Mouse (Mus musculus) limb, embryonic 15.5 days (tissue): ENCODE results near the gene Defb43. TPM values are rescaled to one million over a fixed set of nuclear protein-coding genes. Genes with fewer than 3 reads are reported as not detected.
A peak's percentile ranks its signal among the peaks of the same experiment; 100 is the strongest.

Source experiments
- ATAC-seq: fragments of 200-750 bp; cut with Nextera tagmentation; 2 replicates; pipeline ENCODE4 v1.8.0; 2017; ENCODE audit warnings: low read depth, moderate TSS enrichment; ENCODE audit not compliant: insufficient number of reproducible peaks, low FRiP score, low TSS enrichment
- H3K27ac ChIP-seq: fragments of 300-500 bp; sonication (generic); 2 replicates; pipeline ENCODE4 v1.5.1; 2015; ENCODE audit warnings: moderate library complexity, mild to moderate bottlenecking, inconsistent platforms
- H3K27me3 ChIP-seq: fragments of 300-500 bp; sonication (generic); 2 replicates; pipeline ENCODE4 v1.6.1; 2015; ENCODE audit warnings: inconsistent platforms
- H3K36me3 ChIP-seq: fragments of 300-500 bp; sonication (generic); 2 replicates; pipeline ENCODE4 v1.6.1; 2015; ENCODE audit warnings: inconsistent platforms
- H3K4me1 ChIP-seq: fragments of 300-500 bp; sonication (generic); 2 replicates; pipeline ENCODE4 v1.6.1; 2015; ENCODE audit warnings: inconsistent platforms
- H3K4me2 ChIP-seq: fragments of 300-500 bp; sonication (generic); 2 replicates; pipeline ENCODE4 v1.6.1; 2015; ENCODE audit warnings: mild to moderate bottlenecking, inconsistent platforms
- H3K4me3 ChIP-seq: fragments of 300-500 bp; sonication (generic); 2 replicates; pipeline ENCODE4 v1.5.1; 2015; ENCODE audit warnings: mild to moderate bottlenecking, inconsistent platforms
- H3K9ac ChIP-seq: fragments of 300-500 bp; sonication (generic); 2 replicates; pipeline ENCODE4 v1.6.1; 2015; ENCODE audit warnings: inconsistent platforms
- H3K9me3 ChIP-seq: fragments of 300-500 bp; sonication (generic); 2 replicates; pipeline ENCODE4 v1.6.1; 2016; ENCODE audit warnings: inconsistent platforms
- WGBS: fragments of 180-500 bp; shearing (Covaris S2); methylation state at CpG from one replicate; pipeline ENCODE4 v1.1.7; 2015; 5-methylcytosine and 5-hydroxymethylcytosine counted together
- polyA plus RNA-seq: library from polyadenylated mRNA; unstranded; fragments of >200 nt; fragmentation: Nextera tagmentation; extraction: Ambion mirVana; gene quantifications from 2 replicates; pipeline ENCODE4 v1.2.1, GENCODE M21; 2015

Gene Defb43
- polyA plus RNA-seq, 1 experiment from 2014 or later, result not detected

- Histone ChIP-seq H3K9ac (no peak overlapping the region), H3K4me1 (no peaks in the 10 kb centered on the region), H3K27me3 (no peaks in the 10 kb centered on the region), H3K4me2 (no peak overlapping the region), H3K9me3 (no peaks in the 10 kb centered on the region), H3K36me3 (no peaks in the 10 kb centered on the region), H3K27ac (no peak overlapping the region), H3K4me3 (no peak overlapping the region)
- 79% methylated on average over 4 of the region's 4 CpGs for WGBS
- ATAC-seq, result no peak
Observed at GRCm38 (mm10) chr14:63013082-63013481, 1.5 kb downstream of the Defb43 start.

- H3K27me3 ChIP-seq, result no peaks in the 10 kb centered on the region
- no peak overlapping the region for H3K4me2 ChIP-seq
- ATAC-seq, result no peak
- H3K4me1 ChIP-seq, result no peaks in the 10 kb centered on the region
- H3K9me3 ChIP-seq, result no peaks in the 10 kb centered on the region
- WGBS, result 85% methylated on average over 4 of the region's 4 CpGs
- no peak overlapping the region for H3K4me3 ChIP-seq
- no peak overlapping the region for H3K9ac ChIP-seq
- H3K27ac ChIP-seq, result no peak overlapping the region
- H3K36me3 ChIP-seq, result no peaks in the 10 kb centered on the region
Observed at GRCm38 (mm10) chr14:63014667-63015066, 3.1 kb downstream of the Defb43 start.

GRCm38 (mm10) chr14:63020524-63021156 is 9.1 kb downstream of the Defb43 start:
- Histone ChIP-seq H3K4me3 (no peak overlapping the region), H3K27me3 (no peaks in the 10 kb centered on the region), H3K9ac (no peak overlapping the region), H3K9me3 (no peaks in the 10 kb centered on the region), H3K27ac (no peak overlapping the region), H3K36me3 (no peaks in the 10 kb centered on the region), H3K4me2 (no peak overlapping the region), H3K4me1 (no peaks in the 10 kb centered on the region)
- WGBS, result 54% methylated on average over 6 of the region's 6 CpGs
- ATAC-seq, result no peak

- WGBS, result 69% methylated on average over 3 of the region's 3 CpGs
- ATAC-seq, result no peak
Observed at GRCm38 (mm10) chr14:63046691-63047090, 35.1 kb downstream of the Defb43 start, which contains the start of gene Defb42. Gene Defb42 (plus strand): TSS chr14:63046991.

GRCm38 (mm10) chr14:63049910-63050370 is 38.4 kb downstream of the Defb43 start, which contains the start of gene Defb30:
Gene Defb30 (minus strand): TSS chr14:63049960.
- no peak for ATAC-seq
- Histone ChIP-seq H3K4me1 (no peaks in the 10 kb centered on the region), H3K27ac (no peak within 1 kb of the TSS), H3K9me3 (no peaks in the 10 kb centered on the region), H3K9ac (no peak within 1 kb of the TSS), H3K27me3 (no peaks in the 10 kb centered on the region), H3K36me3 (no peaks in the 10 kb centered on the region), H3K4me2 (no peak within 1 kb of the TSS), H3K4me3 (no peak within 1 kb of the TSS)
- WGBS, result 77% methylated on average over 9 of the region's 14 CpGs

More at GRCm38 (mm10) chr14:63046691-63047090, 35.1 kb downstream of the Defb43 start, which contains the start of gene Defb42:
- Histone ChIP-seq H3K4me3 (no peak within 1 kb of the TSS), H3K9ac (no peak within 1 kb of the TSS), H3K4me1 (no peaks in the 10 kb centered on the region), H3K4me2 (no peak within 1 kb of the TSS), H3K27me3 (no peaks in the 10 kb centered on the region), H3K36me3 (no peaks in the 10 kb centered on the region), H3K9me3 (no peaks in the 10 kb centered on the region), H3K27ac (no peak within 1 kb of the TSS)

- Histone ChIP-seq H3K9me3 (no peaks in the 10 kb centered on the region), H3K9ac (no peak overlapping the region), H3K36me3 (no peaks in the 10 kb centered on the region), H3K27me3 (no peaks in the 10 kb centered on the region), H3K27ac (no peak overlapping the region), H3K4me1 (no peaks in the 10 kb centered on the region), H3K4me3 (no peak overlapping the region), H3K4me2 (no peak overlapping the region)
- no peak for ATAC-seq
- 31% methylated on average over 5 of the region's 5 CpGs for WGBS
Observed at GRCm38 (mm10) chr14:63050769-63051168, 39.2 kb downstream of the Defb43 start.

GRCm38 (mm10) chr14:63054729-63055128 is 43.2 kb downstream of the Defb43 start:
- 0 out of 2 replicates have a peak, but pooled peaks have one; percentile 14 for ATAC-seq
- 27% methylated on average over 6 of the region's 6 CpGs for WGBS
- Histone ChIP-seq H3K4me1 (no peaks in the 10 kb centered on the region), H3K36me3 (no peaks in the 10 kb centered on the region), H3K4me3 (no peak overlapping the region), H3K27me3 (no peaks in the 10 kb centered on the region), H3K4me2 (no peak overlapping the region), H3K27ac (no peak overlapping the region), H3K9ac (no peak overlapping the region), H3K9me3 (no peaks in the 10 kb centered on the region)

GRCm38 (mm10) chr14:63060361-63060760 is 48.8 kb downstream of the Defb43 start:
- Histone ChIP-seq H3K36me3 (no peaks in the 10 kb centered on the region), H3K4me2 (no peak overlapping the region), H3K4me3 (no peak overlapping the region), H3K9me3 (no peaks in the 10 kb centered on the region), H3K27me3 (no peaks in the 10 kb centered on the region), H3K27ac (no peak overlapping the region), H3K9ac (no peak overlapping the region), H3K4me1 (no peaks in the 10 kb centered on the region)
- no peak for ATAC-seq
- 78% methylated on average over 10 of the region's 10 CpGs for WGBS

- no peaks in the 10 kb centered on the region for H3K27me3 ChIP-seq
- H3K9me3 ChIP-seq, result no peaks in the 10 kb centered on the region
- no peak overlapping the region for H3K9ac ChIP-seq
- no peak overlapping the region for H3K4me2 ChIP-seq
- H3K27ac ChIP-seq, result no peak overlapping the region
- no peak for ATAC-seq
- 72% methylated on average over 2 of the region's 2 CpGs for WGBS
- no peak overlapping the region for H3K4me3 ChIP-seq
- H3K36me3 ChIP-seq, result no peaks in the 10 kb centered on the region
- H3K4me1 ChIP-seq, result no peaks in the 10 kb centered on the region
Observed at GRCm38 (mm10) chr14:63062184-63062583, 50.6 kb downstream of the Defb43 start.

- no peak overlapping the region for H3K4me3 ChIP-seq
- no peak for ATAC-seq
- no peaks in the 10 kb centered on the region for H3K9me3 ChIP-seq
- no peak overlapping the region for H3K9ac ChIP-seq
- H3K27me3 ChIP-seq, result peaks cover 5% of the 10 kb centered on the region
- H3K4me1 ChIP-seq, result no peaks in the 10 kb centered on the region
- no peaks in the 10 kb centered on the region for H3K36me3 ChIP-seq
- 78% methylated on average over 5 of the region's 5 CpGs for WGBS
- H3K27ac ChIP-seq, result no peak overlapping the region
- H3K4me2 ChIP-seq, result no peak overlapping the region
Observed at GRCm38 (mm10) chr14:63065391-63065790, 53.8 kb downstream of the Defb43 start.

GRCm38 (mm10) chr14:63066630-63067310 is 55.2 kb downstream of the Defb43 start:
- H3K27ac ChIP-seq, result no peak overlapping the region
- no peak overlapping the region for H3K9ac ChIP-seq
- WGBS, result 31% methylated on average over 16 of the region's 16 CpGs
- H3K9me3 ChIP-seq, result no peaks in the 10 kb centered on the region
- no peaks in the 10 kb centered on the region for H3K36me3 ChIP-seq
- H3K27me3 ChIP-seq, result peaks cover 8% of the 10 kb centered on the region
- H3K4me2 ChIP-seq, result no peak overlapping the region
- ATAC-seq, result no peak
- no peaks in the 10 kb centered on the region for H3K4me1 ChIP-seq
- no peak overlapping the region for H3K4me3 ChIP-seq
